Mouse (Mus musculus): ENCODE data around the gene Cdipt. TPM values are rescaled to one million over a fixed set of nuclear protein-coding genes. Genes with fewer than 3 reads are reported as not detected.
A peak's percentile ranks its signal among the peaks of the same experiment; 100 is the strongest.

Cdipt gene
- total and polyA plus RNA-seq, 3 experiments, result 102 to 239 (median 107) TPM

GRCm38 (mm10) chr7:127025556-127026160, 49.9 kb downstream of the Cdipt start:
- peak; percentile 77 for DNase-seq

GRCm38 (mm10) chr7:127026161-127026600, 50.5 kb downstream of the Cdipt start:
- peak; percentile 83 for DNase-seq

- no peak for DNase-seq
Observed at GRCm38 (mm10) chr7:127026616-127026983, 50.9 kb downstream of the Cdipt start.

GRCm38 (mm10) chr7:127026984-127027726, 51.4 kb downstream of the Cdipt start, which contains the start of gene Maz:
Gene Maz (minus strand): TSS chr7:127027037.
- peak; percentile 100 for DNase-seq

- no peak for DNase-seq
Observed at GRCm38 (mm10) chr7:127027885-127028284, 52.2 kb downstream of the Cdipt start.

Other genes with a start within 250 kb of the Cdipt start
- gene Mapk3, start 216.3 kb upstream of the Cdipt start, total RNA-seq (2021), result 100 to 1,000 TPM; 139 to 169 TPM
- 242 and 299 TPM in 2 replicates for gene Mapk3, start 216.3 kb upstream of the Cdipt start, polyA plus RNA-seq (2012; rRNA removed)
- gene Gdpd3, start 209.6 kb upstream of the Cdipt start, total RNA-seq (2021), result 1 to 10 TPM; 2.4 TPM
- gene Gdpd3, start 209.6 kb upstream of the Cdipt start, polyA plus RNA-seq (2012; rRNA removed), result 10.2 and 10.3 TPM in 2 replicates
- 100 to 1,000 TPM in 1 of 2 experiments, 10 to 100 TPM in 1; 92.8 to 136 TPM for gene Ypel3, start 199.0 kb upstream of the Cdipt start, total RNA-seq (2021)
- 970 and 1,207 TPM in 2 replicates for gene Ypel3, start 199.0 kb upstream of the Cdipt start, polyA plus RNA-seq (2012; rRNA removed)
- gene Tbx6, start 194.4 kb upstream of the Cdipt start, total RNA-seq (2021), result under 1 TPM; 0.31 to 0.75 TPM
- gene Tbx6, start 194.4 kb upstream of the Cdipt start, polyA plus RNA-seq (2012; rRNA removed), result 3.4 and 3.7 TPM in 2 replicates
- gene Ppp4c, start 183.4 kb upstream of the Cdipt start, total RNA-seq (2021), result 10 to 100 TPM; 77.4 to 86.0 TPM
- 89.8 and 92.4 TPM in 2 replicates for gene Ppp4c, start 183.4 kb upstream of the Cdipt start, polyA plus RNA-seq (2012; rRNA removed)
- gene Fam57b, start 178.2 kb upstream of the Cdipt start, total RNA-seq (2021), result 10 to 100 TPM; 16.4 to 21.0 TPM
- 27.8 and 40.9 TPM in 2 replicates for gene Fam57b, start 178.2 kb upstream of the Cdipt start, polyA plus RNA-seq (2012; rRNA removed)
- gene 4930451I11Rik, start 144.3 kb upstream of the Cdipt start, total RNA-seq (2021), result not detected
- gene 4930451I11Rik, start 144.3 kb upstream of the Cdipt start, polyA plus RNA-seq (2012; rRNA removed), result not detected in 2 replicates
- under 1 TPM; 0.40 to 0.52 TPM for gene Doc2a, start 128.5 kb upstream of the Cdipt start, total RNA-seq (2021)
- 0.52 and 0.83 TPM in 2 replicates for gene Doc2a, start 128.5 kb upstream of the Cdipt start, polyA plus RNA-seq (2012; rRNA removed)
- gene Hirip3, start 113.9 kb upstream of the Cdipt start, total RNA-seq (2021), result 10 to 100 TPM in 1 of 2 experiments, 1 to 10 TPM in 1; 8.2 to 16.3 TPM
- 1.4 and 2.9 TPM in 2 replicates for gene Hirip3, start 113.9 kb upstream of the Cdipt start, polyA plus RNA-seq (2012; rRNA removed)
- gene Ino80e, start 113.5 kb upstream of the Cdipt start, total RNA-seq (2021), result 10 to 100 TPM; 42.5 to 44.5 TPM
- gene Ino80e, start 113.5 kb upstream of the Cdipt start, polyA plus RNA-seq (2012; rRNA removed), result 73.8 and 75.0 TPM in 2 replicates
- 10 to 100 TPM; 60.6 to 66.8 TPM for gene Taok2, start 91.2 kb upstream of the Cdipt start, total RNA-seq (2021)
- 136 and 169 TPM in 2 replicates for gene Taok2, start 91.2 kb upstream of the Cdipt start, polyA plus RNA-seq (2012; rRNA removed)
- gene Tmem219, start 53.0 kb upstream of the Cdipt start, total RNA-seq (2021), result 10 to 100 TPM; 28.1 to 35.4 TPM
- gene Tmem219, start 53.0 kb upstream of the Cdipt start, polyA plus RNA-seq (2012; rRNA removed), result 242 and 243 TPM in 2 replicates
- gene Kctd13, start 47.0 kb upstream of the Cdipt start, total RNA-seq (2021), result 10 to 100 TPM; 25.9 to 26.8 TPM
- 52.0 and 52.9 TPM in 2 replicates for gene Kctd13, start 47.0 kb upstream of the Cdipt start, polyA plus RNA-seq (2012; rRNA removed)
- gene Asphd1, start 26.3 kb upstream of the Cdipt start, total RNA-seq (2021), result 1 to 10 TPM in 1 of 2 experiments, under 1 TPM in 1; 0.66 to 2.2 TPM
- 2.0 and 2.5 TPM in 2 replicates for gene Asphd1, start 26.3 kb upstream of the Cdipt start, polyA plus RNA-seq (2012; rRNA removed)
- gene Sez6l2, start 25.4 kb upstream of the Cdipt start, total RNA-seq (2021), result 100 to 1,000 TPM in 1 of 2 experiments, 10 to 100 TPM in 1; 87.4 to 126 TPM
- 33.4 and 42.4 TPM in 2 replicates for gene Sez6l2, start 25.4 kb upstream of the Cdipt start, polyA plus RNA-seq (2012; rRNA removed)
- 1 to 10 TPM; 1.6 TPM for gene Cdiptos, start 184 bp downstream of the Cdipt start, total RNA-seq (2021)
- 0.43 and 1.4 TPM in 2 replicates for gene Cdiptos, start 184 bp downstream of the Cdipt start, polyA plus RNA-seq (2012; rRNA removed)
- 100 to 1,000 TPM; 115 to 145 TPM for gene Mvp, start 38.7 kb downstream of the Cdipt start, total RNA-seq (2021)
- gene Mvp, start 38.7 kb downstream of the Cdipt start, polyA plus RNA-seq (2012; rRNA removed), result 95.3 and 172 TPM in 2 replicates
- 1 to 10 TPM in 1 of 2 experiments, not detected in 1; 1.3 TPM for gene Pagr1b, start 40.6 kb downstream of the Cdipt start, total RNA-seq (2021)
- 1.7 and 2.0 TPM in 2 replicates for gene Pagr1b, start 40.6 kb downstream of the Cdipt start, polyA plus RNA-seq (2012; rRNA removed)
- gene Pagr1a, start 41.4 kb downstream of the Cdipt start, total RNA-seq (2021), result 10 to 100 TPM; 16.4 to 20.3 TPM
- gene Pagr1a, start 41.4 kb downstream of the Cdipt start, polyA plus RNA-seq (2012; rRNA removed), result 0.66 and 13.1 TPM in 2 replicates
- 10 to 100 TPM; 19.9 to 29.2 TPM for gene Gm42742, start 45.2 kb downstream of the Cdipt start, total RNA-seq (2021)
- 13.7 and 28.4 TPM in 2 replicates for gene Gm42742, start 45.2 kb downstream of the Cdipt start, polyA plus RNA-seq (2012; rRNA removed)
- gene Prrt2, start 45.3 kb downstream of the Cdipt start, total RNA-seq (2021), result 1 to 10 TPM; 1.7 to 2.0 TPM
- 8.5 and 9.5 TPM in 2 replicates for gene Prrt2, start 45.3 kb downstream of the Cdipt start, polyA plus RNA-seq (2012; rRNA removed)
- 100 to 1,000 TPM in 1 of 2 experiments, 10 to 100 TPM in 1; 98.7 to 114 TPM for gene Maz, start 51.1 kb downstream of the Cdipt start, total RNA-seq (2021)
- gene Maz, start 51.1 kb downstream of the Cdipt start, polyA plus RNA-seq (2012; rRNA removed), result 833 and 840 TPM in 2 replicates
- 1 to 10 TPM; 2.1 to 2.5 TPM for gene Kif22, start 66.6 kb downstream of the Cdipt start, total RNA-seq (2021)
- 0.64 and 0.89 TPM in 2 replicates for gene Kif22, start 66.6 kb downstream of the Cdipt start, polyA plus RNA-seq (2012; rRNA removed)
- not detected for gene Zg16, start 111.4 kb downstream of the Cdipt start, total RNA-seq (2021)
- gene Zg16, start 111.4 kb downstream of the Cdipt start, polyA plus RNA-seq (2012; rRNA removed), result 0.18 and 0.49 TPM in 2 replicates
- 1 to 10 TPM; 1.6 to 1.9 TPM for gene AI467606, start 115.4 kb downstream of the Cdipt start, total RNA-seq (2021)
- 7.6 TPM in 2 replicates for gene AI467606, start 115.4 kb downstream of the Cdipt start, polyA plus RNA-seq (2012; rRNA removed)
- under 1 TPM; 0.49 to 0.52 TPM for gene Qprt, start 146.3 kb downstream of the Cdipt start, total RNA-seq (2021)
- gene Qprt, start 146.3 kb downstream of the Cdipt start, polyA plus RNA-seq (2012; rRNA removed), result 0.77 and 1.0 TPM in 2 replicates
- gene Spn, start 161.9 kb downstream of the Cdipt start, total RNA-seq (2021), result 1 to 10 TPM in 1 of 2 experiments, under 1 TPM in 1; 0.58 to 1.0 TPM
- gene Spn, start 161.9 kb downstream of the Cdipt start, polyA plus RNA-seq (2012; rRNA removed), result 1.0 and 2.0 TPM in 2 replicates
- 10 to 100 TPM; 37.6 to 67.6 TPM for gene Cd2bp2, start 220.1 kb downstream of the Cdipt start, total RNA-seq (2021)
- gene Cd2bp2, start 220.1 kb downstream of the Cdipt start, polyA plus RNA-seq (2012; rRNA removed), result 12.7 and 13.8 TPM in 2 replicates
- 10 to 100 TPM; 36.0 to 43.6 TPM for gene Tbc1d10b, start 232.6 kb downstream of the Cdipt start, total RNA-seq (2021)
- gene Tbc1d10b, start 232.6 kb downstream of the Cdipt start, polyA plus RNA-seq (2012; rRNA removed), result 31.5 and 35.1 TPM in 2 replicates
- gene Mylpf, start 233.0 kb downstream of the Cdipt start, total RNA-seq (2021), result 1 to 10 TPM; 2.2 to 2.3 TPM
- gene Mylpf, start 233.0 kb downstream of the Cdipt start, polyA plus RNA-seq (2012; rRNA removed), result not detected in 2 replicates

All from adrenal gland, adult 2 months (tissue).